Mouse (Mus musculus): ENCODE measurements at regions not wholly inside any gene's neighbourhood (a gene's known extent, or its start where the extent isn't known, plus 50 kb on each side); places are given as distances from the start of the nearest gene placed in this dataset.

DNA sequence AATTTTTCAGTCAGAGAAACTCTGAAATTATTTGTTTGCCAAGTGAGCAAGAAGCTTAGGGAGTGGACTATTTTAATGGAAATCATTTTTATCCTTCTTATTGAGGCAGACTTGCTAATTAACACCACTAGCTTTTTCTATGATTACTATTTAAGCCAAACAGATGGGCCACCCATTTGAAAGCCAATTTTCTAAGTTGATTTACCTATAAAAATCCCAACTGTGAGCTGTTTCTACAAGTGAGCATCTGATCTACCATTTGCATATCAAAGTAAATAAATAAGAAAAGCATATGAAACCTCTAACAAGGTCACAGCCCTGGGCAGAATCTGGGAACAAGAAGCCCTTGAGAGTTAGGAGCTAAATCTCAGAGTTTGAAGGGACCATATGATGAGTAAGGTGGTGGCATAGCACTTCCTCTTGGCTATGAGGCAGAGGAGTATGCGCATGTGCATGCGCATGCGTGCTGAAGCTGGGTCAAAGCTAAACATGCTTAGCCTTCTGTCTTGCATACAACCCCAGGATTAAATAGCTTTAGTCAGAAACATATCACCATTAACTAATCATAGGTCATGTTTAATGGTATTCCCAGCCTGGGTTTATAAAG, 116.9 kb upstream of the Crbn start:
- Histone ChIP-seq H3K36me3 (ENCODE audit: control insufficient read depth, insufficient read depth) (no peaks in the 10 kb centered on the region), H3K79me2 (ENCODE audit: control insufficient read depth, insufficient read depth) (no peaks in the 10 kb centered on the region), H3ac (ENCODE audit: control insufficient read depth, insufficient read length, low read depth) (no peak overlapping the region), H3K27me3 (ENCODE audit: control insufficient read depth, insufficient read depth, insufficient read length) (no peaks in the 10 kb centered on the region), H3K4me3 (ENCODE audit: insufficient read depth, poor library complexity, severe bottlenecking) (no peak overlapping the region), H3K79me3 (ENCODE audit: low read depth) (no peaks in the 10 kb centered on the region)
- TF ChIP-seq USF1 (IDR thresholded peaks at IDR 0.05; ENCODE audit: low read depth) (no peak), CTCF (IDR thresholded peaks at IDR 0.05; ENCODE audit: control insufficient read depth, insufficient read depth, insufficient read length) (no peak), MAX (IDR thresholded peaks at IDR 0.05) (no peak), FOSL1 (IDR thresholded peaks at IDR 0.05; ENCODE audit: insufficient read depth, low read length, poor library complexity, severe bottlenecking) (no peak), CEBPB (IDR thresholded peaks at IDR 0.05; ENCODE audit: low read depth) (no peak), MYOG (IDR thresholded peaks at IDR 0.05; ENCODE audit: control insufficient read depth, extremely low read depth, insufficient read length) (no peak), MYOD1 (IDR thresholded peaks at IDR 0.05; ENCODE audit: control insufficient read depth, insufficient read length, low read depth) (no peak)

DNA sequence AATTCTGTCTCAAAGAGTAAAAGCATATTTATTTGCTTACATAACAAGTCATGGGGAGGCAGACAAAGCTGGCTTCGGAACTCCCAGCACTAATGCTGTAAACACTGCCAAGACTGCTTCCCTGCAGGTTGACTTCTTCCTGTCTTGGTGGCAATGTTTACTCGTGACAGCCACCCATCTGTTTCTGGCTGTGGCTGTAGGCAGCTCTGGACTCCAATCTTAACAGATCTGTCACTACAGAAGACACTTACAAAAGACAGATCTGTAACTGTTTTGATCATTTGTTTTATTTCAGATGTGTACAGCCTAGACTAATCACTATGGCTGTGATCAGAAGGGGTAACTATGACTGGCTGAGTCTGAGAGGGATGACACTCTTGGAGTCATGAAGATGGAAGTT, 121.1 kb upstream of the Crbn start:
- Histone ChIP-seq H3K4me3 (ENCODE audit: insufficient read depth, poor library complexity, severe bottlenecking) (no peak overlapping the region), H3K27me3 (ENCODE audit: control insufficient read depth, insufficient read depth, insufficient read length) (no peaks in the 10 kb centered on the region), H3K79me3 (ENCODE audit: low read depth) (no peaks in the 10 kb centered on the region), H3ac (ENCODE audit: control insufficient read depth, insufficient read length, low read depth) (no peak overlapping the region), H3K36me3 (ENCODE audit: control insufficient read depth, insufficient read depth) (no peaks in the 10 kb centered on the region), H3K79me2 (ENCODE audit: control insufficient read depth, insufficient read depth) (no peaks in the 10 kb centered on the region)
- TF ChIP-seq MYOG (IDR thresholded peaks at IDR 0.05; ENCODE audit: control insufficient read depth, extremely low read depth, insufficient read length), result no peak

DNA sequence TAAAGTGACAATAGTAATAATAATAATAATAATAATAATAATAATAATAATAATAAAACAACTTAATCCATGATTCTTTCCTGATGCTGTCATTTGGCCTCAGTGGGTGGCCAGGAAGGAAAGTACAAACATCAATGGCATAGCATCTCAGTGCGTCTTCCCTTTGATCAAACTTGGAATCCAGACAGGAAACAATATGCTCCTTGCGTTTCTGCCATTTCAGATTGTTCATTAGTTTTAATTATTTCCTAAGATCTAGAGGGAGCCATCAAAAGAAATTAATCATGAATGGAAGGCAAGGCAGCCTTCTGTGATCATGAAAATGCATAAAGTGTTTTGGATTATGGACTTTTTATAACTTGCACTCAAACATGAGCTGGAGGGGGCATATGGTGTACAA, 125.6 kb upstream of the Crbn start:
- TF ChIP-seq MAX (IDR thresholded peaks at IDR 0.05) (no peak), MYOG (IDR thresholded peaks at IDR 0.05; ENCODE audit: control insufficient read depth, extremely low read depth, insufficient read length) (no peak), FOSL1 (IDR thresholded peaks at IDR 0.05; ENCODE audit: insufficient read depth, low read length, poor library complexity, severe bottlenecking) (no peak), CTCF (IDR thresholded peaks at IDR 0.05; ENCODE audit: control insufficient read depth, insufficient read depth, insufficient read length) (no peak), USF1 (IDR thresholded peaks at IDR 0.05; ENCODE audit: low read depth) (no peak), MYOD1 (IDR thresholded peaks at IDR 0.05; ENCODE audit: control insufficient read depth, insufficient read length, low read depth) (no peak), CEBPB (IDR thresholded peaks at IDR 0.05; ENCODE audit: low read depth) (no peak)
- Histone ChIP-seq H3ac (ENCODE audit: control insufficient read depth, insufficient read length, low read depth) (no peak overlapping the region), H3K79me3 (ENCODE audit: low read depth) (no peaks in the 10 kb centered on the region), H3K79me2 (ENCODE audit: control insufficient read depth, insufficient read depth) (no peaks in the 10 kb centered on the region), H3K36me3 (ENCODE audit: control insufficient read depth, insufficient read depth) (no peaks in the 10 kb centered on the region), H3K4me3 (ENCODE audit: insufficient read depth, poor library complexity, severe bottlenecking) (no peak overlapping the region), H3K27me3 (ENCODE audit: control insufficient read depth, insufficient read depth, insufficient read length) (no peaks in the 10 kb centered on the region)

DNA sequence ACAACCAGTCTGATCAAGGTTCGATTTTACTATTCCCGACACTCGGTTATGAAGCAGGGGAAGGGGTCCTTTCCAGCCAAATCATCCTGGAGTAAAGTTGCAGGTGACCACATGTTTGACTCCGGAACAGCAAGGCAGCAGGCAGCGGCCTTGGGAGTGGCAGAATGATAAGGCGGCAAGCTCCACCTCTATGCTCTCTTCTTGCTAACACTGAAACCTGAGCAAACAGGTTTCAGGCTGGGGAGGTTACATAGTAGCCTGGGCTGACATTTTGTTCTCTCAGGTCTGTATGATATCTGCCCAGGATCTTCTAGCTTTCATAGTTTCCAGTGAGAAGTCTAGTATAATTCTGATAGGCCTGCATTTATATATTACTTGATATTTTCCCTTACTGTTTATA, 133.7 kb upstream of the Crbn start:
- Histone ChIP-seq H3K79me2 (ENCODE audit: control insufficient read depth, insufficient read depth) (no peaks in the 10 kb centered on the region), H3ac (ENCODE audit: control insufficient read depth, insufficient read length, low read depth) (no peak overlapping the region), H3K27me3 (ENCODE audit: control insufficient read depth, insufficient read depth, insufficient read length) (no peaks in the 10 kb centered on the region), H3K79me3 (ENCODE audit: low read depth) (no peaks in the 10 kb centered on the region), H3K36me3 (ENCODE audit: control insufficient read depth, insufficient read depth) (no peaks in the 10 kb centered on the region), H3K4me3 (ENCODE audit: insufficient read depth, poor library complexity, severe bottlenecking) (no peak overlapping the region)
- no peak for TF ChIP-seq USF1 (IDR thresholded peaks at IDR 0.05; ENCODE audit: low read depth)
- TF ChIP-seq MYOG (IDR thresholded peaks at IDR 0.05; ENCODE audit: control insufficient read depth, extremely low read depth, insufficient read length), result no peak
- no peak for TF ChIP-seq CTCF (IDR thresholded peaks at IDR 0.05; ENCODE audit: control insufficient read depth, insufficient read depth, insufficient read length)
- TF ChIP-seq MAX (IDR thresholded peaks at IDR 0.05), result no peak
- no peak for TF ChIP-seq FOSL1 (IDR thresholded peaks at IDR 0.05; ENCODE audit: insufficient read depth, low read length, poor library complexity, severe bottlenecking)
- no peak for TF ChIP-seq MYOD1 (IDR thresholded peaks at IDR 0.05; ENCODE audit: control insufficient read depth, insufficient read length, low read depth)
- no peak for TF ChIP-seq CEBPB (IDR thresholded peaks at IDR 0.05; ENCODE audit: low read depth)

DNA sequence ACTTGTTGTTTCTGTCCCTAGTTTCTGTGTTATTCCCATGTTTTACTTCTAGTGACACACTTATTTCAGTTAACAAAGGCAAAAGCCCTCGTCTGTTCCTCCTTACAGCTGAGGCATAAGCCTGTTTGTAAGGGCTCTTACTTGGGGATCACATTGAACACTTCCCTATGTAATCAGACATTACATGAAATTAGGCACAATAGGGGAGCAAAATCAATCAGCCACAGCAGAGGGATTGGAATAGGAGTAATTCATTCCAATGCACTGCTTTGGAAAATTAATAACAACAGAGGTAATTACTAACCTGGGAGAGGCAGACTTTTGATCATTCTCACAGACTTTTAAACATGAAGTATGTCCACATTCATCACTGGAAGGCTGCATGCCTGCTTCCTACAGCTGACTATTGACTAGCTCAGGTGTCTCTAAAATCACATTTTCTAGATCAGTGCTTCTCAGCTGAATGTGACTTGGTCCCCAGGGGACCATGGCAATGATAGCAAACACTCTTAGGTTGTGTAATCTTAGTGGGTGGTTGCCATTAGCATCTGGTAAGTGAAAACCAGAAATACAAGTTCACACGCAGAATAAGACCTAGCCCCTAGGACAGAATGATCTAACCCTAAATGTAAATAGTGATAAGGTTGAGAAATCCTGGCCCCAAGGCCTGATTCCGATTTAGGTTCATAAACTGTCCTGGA, 146.5 kb upstream of the Crbn start:
- no peaks in the 10 kb centered on the region for H3K27me3 ChIP-seq (ENCODE audit: control insufficient read depth, insufficient read depth, insufficient read length)
- H3K36me3 ChIP-seq (ENCODE audit: control insufficient read depth, insufficient read depth), result no peaks in the 10 kb centered on the region
- H3K79me3 ChIP-seq (ENCODE audit: low read depth), result no peaks in the 10 kb centered on the region

DNA sequence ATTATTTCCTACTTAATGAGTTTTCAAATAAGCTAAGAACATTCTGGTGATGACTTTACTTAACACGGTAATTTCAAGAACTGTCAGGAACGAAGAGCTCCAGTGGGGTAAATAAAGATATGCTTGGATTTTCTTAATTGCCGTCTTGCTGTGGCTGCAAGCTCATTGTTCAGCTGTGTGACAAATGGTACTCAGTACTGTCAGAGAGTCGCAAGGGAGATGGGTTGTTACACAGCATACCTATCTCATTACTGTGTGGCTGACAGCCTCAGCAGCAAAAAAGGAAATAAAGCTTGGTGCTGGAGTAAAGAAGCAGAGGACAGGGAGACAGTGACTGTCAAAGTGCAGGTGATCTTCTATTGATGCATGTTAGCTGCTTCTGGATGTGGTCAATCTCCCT, 151.0 kb upstream of the Crbn start:
- no peak overlapping the region for H3ac ChIP-seq (ENCODE audit: control insufficient read depth, insufficient read length, low read depth)
- no peaks in the 10 kb centered on the region for H3K36me3 ChIP-seq (ENCODE audit: control insufficient read depth, insufficient read depth)
- H3K4me3 ChIP-seq (ENCODE audit: insufficient read depth, poor library complexity, severe bottlenecking), result no peak overlapping the region
- H3K27me3 ChIP-seq (ENCODE audit: control insufficient read depth, insufficient read depth, insufficient read length), result no peaks in the 10 kb centered on the region
- TF ChIP-seq FOSL1 (IDR thresholded peaks at IDR 0.05; ENCODE audit: insufficient read depth, low read length, poor library complexity, severe bottlenecking), result no peak
- TF ChIP-seq MYOD1 (IDR thresholded peaks at IDR 0.05; ENCODE audit: control insufficient read depth, insufficient read length, low read depth), result no peak
- no peak for TF ChIP-seq USF1 (IDR thresholded peaks at IDR 0.05; ENCODE audit: low read depth)
- TF ChIP-seq CEBPB (IDR thresholded peaks at IDR 0.05; ENCODE audit: low read depth), result no peak
- no peak for TF ChIP-seq CTCF (IDR thresholded peaks at IDR 0.05; ENCODE audit: control insufficient read depth, insufficient read depth, insufficient read length)
- no peak for TF ChIP-seq MAX (IDR thresholded peaks at IDR 0.05)
- no peak for TF ChIP-seq MYOG (IDR thresholded peaks at IDR 0.05; ENCODE audit: control insufficient read depth, extremely low read depth, insufficient read length)
- no peaks in the 10 kb centered on the region for H3K79me2 ChIP-seq (ENCODE audit: control insufficient read depth, insufficient read depth)
- no peaks in the 10 kb centered on the region for H3K79me3 ChIP-seq (ENCODE audit: low read depth)

More for the DNA sequence above, 146.5 kb upstream of the Crbn start:
- Histone ChIP-seq H3K79me2 (ENCODE audit: control insufficient read depth, insufficient read depth) (no peaks in the 10 kb centered on the region), H3K4me3 (ENCODE audit: insufficient read depth, poor library complexity, severe bottlenecking) (no peak overlapping the region), H3ac (ENCODE audit: control insufficient read depth, insufficient read length, low read depth) (no peak overlapping the region)
- TF ChIP-seq MYOG (IDR thresholded peaks at IDR 0.05; ENCODE audit: control insufficient read depth, extremely low read depth, insufficient read length) (no peak), USF1 (IDR thresholded peaks at IDR 0.05; ENCODE audit: low read depth) (no peak), CTCF (IDR thresholded peaks at IDR 0.05; ENCODE audit: control insufficient read depth, insufficient read depth, insufficient read length) (no peak)

Data from C2C12 (cell line).